Mouse (Mus musculus) midbrain, embryonic 13.5 days (tissue): Measurements from ENCODE around the gene Gucy2c. TPM values are rescaled to one million over a fixed set of nuclear protein-coding genes. Genes with fewer than 3 reads are reported as not detected.
A peak's percentile ranks its signal among the peaks of the same experiment; 100 is the strongest.

Source experiments
- ATAC-seq: fragments of 200-750 bp; cut with Nextera tagmentation; 2 replicates; pipeline ENCODE4 v1.8.0; 2017; ENCODE audit warnings: mild to moderate bottlenecking, moderate TSS enrichment, moderate library complexity
- H3K27ac ChIP-seq: fragments of 300-500 bp; sonication (generic); 2 replicates; pipeline ENCODE4 v1.5.1; 2015; ENCODE audit warnings: inconsistent platforms, mild to moderate bottlenecking, moderate library complexity
- H3K27me3 ChIP-seq: fragments of 300-500 bp; sonication (generic); 2 replicates; pipeline ENCODE4 v1.6.1; 2015; ENCODE audit warnings: mild to moderate bottlenecking, inconsistent platforms
- H3K36me3 ChIP-seq: fragments of 300-500 bp; sonication (generic); 2 replicates; pipeline ENCODE4 v1.6.1; 2015; ENCODE audit warnings: mild to moderate bottlenecking, inconsistent platforms
- H3K4me1 ChIP-seq: fragments of 300-500 bp; sonication (generic); replicated peaks from 2 replicates; pipeline ENCODE4 v1.6.1; 2015; ENCODE audit warnings: inconsistent platforms
- H3K4me2 ChIP-seq: fragments of 300-500 bp; sonication (generic); replicated peaks from 2 replicates; pipeline ENCODE4 v1.6.1; 2015; ENCODE audit warnings: moderate library complexity, mild to moderate bottlenecking, inconsistent platforms
- H3K4me3 ChIP-seq: fragments of 300-500 bp; sonication (generic); replicated peaks from 2 replicates; pipeline ENCODE4 v1.5.1; 2015; ENCODE audit warnings: mild to moderate bottlenecking, inconsistent platforms
- H3K9ac ChIP-seq: fragments of 300-500 bp; sonication (generic); replicated peaks from 2 replicates; pipeline ENCODE4 v1.6.1; 2015; ENCODE audit warnings: mild to moderate bottlenecking, inconsistent platforms
- H3K9me3 ChIP-seq: fragments of 300-500 bp; sonication (generic); 2 replicates; pipeline ENCODE4 v1.6.1; 2016; ENCODE audit warnings: mild to moderate bottlenecking, inconsistent platforms
- WGBS: fragments of 180-500 bp; shearing (Covaris S2); methylation state at CpG from one replicate; pipeline ENCODE4 v1.1.7; 2015; 5-methylcytosine and 5-hydroxymethylcytosine counted together
- polyA plus RNA-seq: library from polyadenylated mRNA; unstranded; fragments of >200 nt; fragmentation: Nextera tagmentation; extraction: Ambion mirVana; gene quantifications from 2 replicates; pipeline ENCODE4 v1.2.1, GENCODE M21; 2015

Gucy2c gene
- polyA plus RNA-seq, 1 experiment from 2014 or later = 1.0 TPM

- Histone ChIP-seq H3K27me3 (no peaks in the 10 kb centered on the region), H3K9me3 (peaks cover 3% of the 10 kb centered on the region; the same call in 1 of the 2 replicates), H3K9ac (no peak overlapping the region), H3K36me3 (no peaks in the 10 kb centered on the region), H3K27ac (no peak overlapping the region), H3K4me2 (no peak overlapping the region), H3K4me1 (no peaks in the 10 kb centered on the region), H3K4me3 (no peak overlapping the region)
- WGBS = 28% methylated on average over 2 of the region's 2 CpGs
- no peak for ATAC-seq
Observed at GRCm38 (mm10) chr6:136679381-136679780, 102.2 kb downstream of the Gucy2c start.

- Histone ChIP-seq H3K27ac (no peak overlapping the region), H3K4me3 (no peak overlapping the region), H3K9ac (no peak overlapping the region), H3K4me2 (no peak overlapping the region), H3K4me1 (no peaks in the 10 kb centered on the region), H3K9me3 (0 out of 2 replicates have a peak, but pooled peaks cover 3% of the 10 kb centered on the region), H3K27me3 (no peaks in the 10 kb centered on the region), H3K36me3 (no peaks in the 10 kb centered on the region)
- ATAC-seq = no peak
- WGBS = 92% methylated on average over 6 of the region's 6 CpGs
Observed at GRCm38 (mm10) chr6:136674935-136675334, 106.6 kb downstream of the Gucy2c start.

GRCm38 (mm10) chr6:136672467-136672866 lies 109.1 kb downstream of the Gucy2c start:
- no peak for ATAC-seq
- Histone ChIP-seq H3K27me3 (no peaks in the 10 kb centered on the region), H3K4me1 (no peaks in the 10 kb centered on the region), H3K9ac (no peak overlapping the region), H3K4me3 (no peak overlapping the region), H3K4me2 (no peak overlapping the region), H3K36me3 (no peaks in the 10 kb centered on the region), H3K9me3 (0 out of 2 replicates have a peak, but pooled peaks cover 3% of the 10 kb centered on the region), H3K27ac (no peak overlapping the region)
- 81% methylated on average over 7 of the region's 7 CpGs for WGBS

DNA sequence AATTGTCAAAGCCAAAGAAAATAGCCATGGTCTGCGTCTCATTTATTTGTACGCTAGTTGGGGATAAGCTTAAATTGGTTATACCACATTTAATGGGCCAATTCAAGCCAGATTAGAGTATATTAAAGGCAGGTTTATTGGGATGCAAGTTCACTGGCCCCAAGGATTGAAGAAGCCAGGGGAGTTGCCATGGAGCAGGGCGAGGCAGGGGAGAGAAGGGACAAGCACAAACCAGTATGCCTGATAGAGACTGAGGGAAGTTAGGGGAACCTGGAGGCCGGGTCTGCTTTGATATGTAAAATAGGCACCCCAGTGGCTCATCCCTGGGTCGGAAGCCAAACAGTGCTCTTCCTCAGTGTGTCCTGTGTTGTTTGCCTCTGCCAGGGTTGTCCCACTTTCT lies 112.3 kb downstream of the Gucy2c start:
- Histone ChIP-seq H3K27ac (no peak overlapping the region), H3K4me2 (no peak overlapping the region), H3K27me3 (no peaks in the 10 kb centered on the region), H3K36me3 (no peaks in the 10 kb centered on the region), H3K4me3 (no peak overlapping the region), H3K9ac (no peak overlapping the region), H3K4me1 (no peaks in the 10 kb centered on the region), H3K9me3 (0 out of 2 replicates have a peak, but pooled peaks cover 3% of the 10 kb centered on the region)
- 43% methylated on average over 5 of the region's 5 CpGs for WGBS
- no peak for ATAC-seq

DNA sequence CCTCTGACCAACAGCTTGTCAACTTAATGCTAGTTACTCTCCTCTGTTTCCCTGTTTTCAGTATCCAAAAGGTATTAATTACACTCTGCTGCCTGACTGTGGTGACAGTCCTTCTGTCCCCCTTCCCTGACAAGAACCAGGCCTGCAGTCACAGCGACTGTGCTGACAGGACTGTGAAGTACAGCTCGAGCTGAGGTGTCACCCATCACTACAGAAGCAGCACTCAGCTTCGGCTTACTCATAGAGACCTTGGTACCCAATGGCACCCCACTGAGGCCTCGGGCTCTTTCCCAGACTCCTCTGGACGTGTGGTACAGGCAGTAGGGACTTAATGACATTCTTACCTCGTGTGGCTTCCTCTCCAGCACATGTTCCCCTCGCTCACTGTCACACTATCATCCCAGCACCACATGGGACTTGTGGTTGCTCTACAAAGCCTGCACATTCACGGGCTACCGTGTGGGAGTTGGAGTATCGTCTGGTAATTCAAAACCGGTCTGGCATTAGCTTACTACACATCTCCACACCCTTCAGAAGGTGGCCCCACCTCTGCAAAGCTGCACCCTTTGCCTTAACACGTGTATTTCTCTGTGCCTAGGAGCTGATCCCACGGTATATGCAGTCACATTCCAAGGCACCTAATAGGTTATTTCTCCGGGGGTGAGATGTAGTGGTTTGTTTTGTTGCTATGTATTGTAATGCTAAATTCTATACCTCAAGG lies 113.1 kb downstream of the Gucy2c start:
- Histone ChIP-seq H3K9ac (no peak overlapping the region), H3K27ac (no peak overlapping the region), H3K4me3 (no peak overlapping the region), H3K4me2 (no peak overlapping the region), H3K36me3 (no peaks in the 10 kb centered on the region), H3K27me3 (no peaks in the 10 kb centered on the region), H3K4me1 (no peaks in the 10 kb centered on the region), H3K9me3 (no peaks in the 10 kb centered on the region)
- 66% methylated on average over 14 of the region's 14 CpGs for WGBS
- ATAC-seq = no peak

DNA sequence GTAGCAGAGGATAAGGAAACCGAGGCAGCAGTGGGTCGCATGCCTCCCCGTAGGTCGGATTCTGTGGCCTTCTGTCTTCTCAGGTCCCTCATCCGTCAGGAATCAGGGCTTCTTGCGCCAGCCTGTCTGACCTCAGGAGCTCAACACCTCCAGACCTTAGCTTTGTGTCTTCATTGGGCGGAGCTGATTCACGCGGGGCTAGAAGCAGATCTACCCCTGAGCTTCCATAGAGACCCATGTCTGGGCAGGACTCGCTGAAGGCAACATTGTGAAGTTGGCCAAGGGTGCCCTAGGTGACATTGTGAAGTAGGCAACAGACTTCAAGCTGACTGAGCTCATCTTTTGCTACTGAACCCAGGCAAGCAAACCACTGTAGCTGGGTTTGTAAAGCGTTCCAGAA lies 119.5 kb downstream of the Gucy2c start:
- Histone ChIP-seq H3K4me3 (no peak overlapping the region), H3K4me2 (peak overlapping the region; percentile 54), H3K27ac (no peak overlapping the region), H3K36me3 (no peaks in the 10 kb centered on the region), H3K4me1 (peaks cover 8% of the 10 kb centered on the region), H3K9me3 (no peaks in the 10 kb centered on the region), H3K27me3 (peaks cover 33% of the 10 kb centered on the region), H3K9ac (no peak overlapping the region)
- ATAC-seq = no peak
- 24% methylated on average over 11 of the region's 11 CpGs for WGBS

DNA sequence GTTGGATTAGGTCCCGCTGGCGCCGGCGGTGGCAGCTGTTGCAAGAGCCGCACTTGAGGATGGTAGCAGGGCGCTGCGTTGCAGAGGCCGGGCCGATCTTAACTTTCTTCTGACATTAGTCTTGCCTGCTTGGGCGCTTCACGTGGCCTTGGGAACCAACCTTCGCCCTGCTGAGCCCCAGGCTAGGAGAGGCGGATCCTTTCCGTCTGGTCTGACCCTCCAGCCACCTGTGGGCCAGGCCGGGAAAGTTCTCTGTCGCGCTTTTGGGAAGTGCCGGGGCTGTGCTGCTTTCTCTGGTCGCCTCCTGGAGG lies 119.9 kb downstream of the Gucy2c start, which contains the start of gene Plbd1:
TSS of gene Plbd1 (minus strand) at position 223 of the 311 bp plus-strand sequence.
- Histone ChIP-seq H3K9ac (peak within 1 kb of the TSS; percentile 39; the same call in 1 of the 2 replicates), H3K36me3 (no peaks in the 10 kb centered on the region), H3K27me3 (peaks cover 33% of the 10 kb centered on the region), H3K4me2 (peak within 1 kb of the TSS; percentile 54), H3K4me3 (peak within 1 kb of the TSS; percentile 33), H3K4me1 (peaks cover 8% of the 10 kb centered on the region), H3K9me3 (no peaks in the 10 kb centered on the region), H3K27ac (no peak within 1 kb of the TSS)
- ATAC-seq = 0 out of 2 replicates have a peak, but pooled peaks have one; percentile 6
- 2% methylated on average over 19 of the region's 19 CpGs for WGBS

- H3K4me1 ChIP-seq = peaks cover 8% of the 10 kb centered on the region
- WGBS = 14% methylated on average over 34 of the region's 34 CpGs
- H3K9ac ChIP-seq = peak overlapping the region; percentile 39; the same call in 1 of the 2 replicates
Observed at GRCm38 (mm10) chr6:136660831-136661705, 120.5 kb downstream of the Gucy2c start.

DNA sequence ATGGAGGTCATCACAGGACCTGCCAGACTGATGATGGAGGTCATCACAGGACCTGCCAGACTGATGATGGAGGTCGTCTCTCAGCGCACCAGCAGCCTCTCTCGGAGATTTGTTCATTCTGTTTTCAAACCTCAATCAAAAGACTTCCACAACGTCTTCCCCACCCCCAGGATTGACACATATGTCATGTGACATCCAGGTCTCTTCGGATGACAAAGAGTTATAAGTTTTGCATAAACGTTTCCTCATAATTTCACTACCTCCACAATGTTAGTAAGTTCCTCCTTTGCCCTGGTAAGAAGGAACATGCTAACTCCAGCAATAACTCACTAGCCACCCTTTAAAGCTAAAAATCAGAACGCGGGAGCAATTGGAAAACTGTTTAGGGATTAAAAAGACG lies 122.3 kb downstream of the Gucy2c start:
- 93% methylated on average over 9 of the region's 9 CpGs for WGBS

More at GRCm38 (mm10) chr6:136660831-136661705, 120.5 kb downstream of the Gucy2c start:
- Histone ChIP-seq H3K36me3 (no peaks in the 10 kb centered on the region), H3K4me3 (peak overlapping the region; percentile 33), H3K4me2 (peak overlapping the region; percentile 54), H3K9me3 (no peaks in the 10 kb centered on the region), H3K27me3 (peaks cover 33% of the 10 kb centered on the region), H3K27ac (no peak overlapping the region)
- ATAC-seq = 0 out of 2 replicates have a peak, but pooled peaks have one; percentile 11

DNA sequence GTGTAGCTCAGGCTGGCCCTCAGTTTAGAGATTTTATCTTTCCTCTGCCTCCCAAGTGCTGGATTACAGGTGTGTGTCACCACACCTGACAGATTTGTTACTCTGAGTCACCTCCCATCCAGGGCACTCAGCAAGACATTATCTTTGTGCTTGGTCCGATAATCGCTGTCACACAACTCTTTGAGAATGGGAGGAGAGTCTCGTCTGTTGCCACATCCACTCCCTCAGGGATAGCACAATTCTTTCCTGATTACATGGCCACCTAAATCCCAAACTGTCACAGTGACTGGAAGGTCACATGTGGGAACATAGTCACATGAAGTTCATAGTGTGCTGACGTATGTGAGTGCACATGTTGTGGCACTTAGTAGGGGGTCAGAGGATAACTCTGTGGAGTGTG lies 123.3 kb downstream of the Gucy2c start:
- no peak for ATAC-seq
- peaks cover 8% of the 10 kb centered on the region for H3K4me1 ChIP-seq
- H3K9me3 ChIP-seq = no peaks in the 10 kb centered on the region
- peaks cover 33% of the 10 kb centered on the region for H3K27me3 ChIP-seq
- WGBS = 87% methylated on average over 4 of the region's 4 CpGs
- H3K4me2 ChIP-seq = no peak overlapping the region
- H3K9ac ChIP-seq = no peak overlapping the region
- no peak overlapping the region for H3K27ac ChIP-seq
- H3K36me3 ChIP-seq = no peaks in the 10 kb centered on the region
- no peak overlapping the region for H3K4me3 ChIP-seq

More for the DNA sequence above, 122.3 kb downstream of the Gucy2c start:
- no peak overlapping the region for H3K4me2 ChIP-seq
- no peaks in the 10 kb centered on the region for H3K9me3 ChIP-seq
- H3K27me3 ChIP-seq = peaks cover 33% of the 10 kb centered on the region
- H3K4me3 ChIP-seq = no peak overlapping the region
- no peak for ATAC-seq
- H3K4me1 ChIP-seq = peaks cover 8% of the 10 kb centered on the region
- no peak overlapping the region for H3K27ac ChIP-seq
- no peak overlapping the region for H3K9ac ChIP-seq
- H3K36me3 ChIP-seq = no peaks in the 10 kb centered on the region

DNA sequence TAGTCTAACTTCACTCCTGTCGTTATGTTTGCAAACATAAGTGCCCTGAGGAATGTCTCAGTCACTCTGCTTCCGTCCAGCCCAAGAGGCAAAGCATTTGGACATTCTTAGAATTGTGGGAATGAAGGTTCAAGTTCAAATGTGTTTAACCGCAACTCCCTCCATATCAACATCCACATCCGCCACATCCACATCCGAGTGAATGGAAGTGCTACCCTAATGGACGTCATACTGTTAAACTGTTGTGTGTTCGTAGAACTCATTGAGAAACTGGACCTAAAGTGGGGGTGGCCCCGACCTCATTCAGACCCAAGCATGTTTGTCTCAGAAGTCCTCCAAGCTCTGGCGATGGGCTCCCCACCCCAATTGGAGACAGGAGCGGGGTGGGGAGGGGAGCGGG lies 125.8 kb downstream of the Gucy2c start:
- 76% methylated on average over 11 of the region's 11 CpGs for WGBS
- no peaks in the 10 kb centered on the region for H3K9me3 ChIP-seq
- H3K27me3 ChIP-seq = peaks cover 11% of the 10 kb centered on the region
- H3K9ac ChIP-seq = no peak overlapping the region
- H3K4me1 ChIP-seq = no peaks in the 10 kb centered on the region
- no peak overlapping the region for H3K4me3 ChIP-seq
- H3K4me2 ChIP-seq = no peak overlapping the region
- H3K27ac ChIP-seq = no peak overlapping the region
- no peak for ATAC-seq
- no peaks in the 10 kb centered on the region for H3K36me3 ChIP-seq

DNA sequence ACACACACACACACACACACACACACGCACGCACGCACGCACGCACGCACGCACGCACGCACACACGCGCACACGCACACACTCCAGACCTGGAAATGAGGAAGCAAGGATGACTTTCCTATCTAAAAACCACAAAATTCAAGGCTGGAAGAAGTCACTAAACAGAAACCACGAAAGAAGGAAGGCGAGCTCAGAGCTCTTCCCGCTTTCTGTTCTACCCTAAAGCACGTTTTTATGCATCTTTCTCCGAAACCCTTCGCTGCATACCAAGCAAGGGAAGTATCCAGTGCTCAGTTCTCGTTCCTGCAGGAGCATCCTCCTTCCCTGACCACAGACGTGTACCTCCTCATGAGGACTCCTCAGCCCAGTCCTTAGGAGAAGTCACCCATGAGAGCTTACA lies 127.1 kb downstream of the Gucy2c start:
- Histone ChIP-seq H3K4me1 (no peaks in the 10 kb centered on the region), H3K4me2 (no peak overlapping the region), H3K36me3 (no peaks in the 10 kb centered on the region), H3K9ac (no peak overlapping the region), H3K27me3 (no peaks in the 10 kb centered on the region), H3K9me3 (no peaks in the 10 kb centered on the region), H3K27ac (no peak overlapping the region), H3K4me3 (no peak overlapping the region)
- 96% methylated on average over 20 of the region's 20 CpGs for WGBS
- ATAC-seq = no peak
